Mouse (Mus musculus) embryonic fibroblast, embryonic 13.5 days (primary cell): ENCODE measurements at regions not wholly inside any gene's neighbourhood (a gene's known extent, or its start where the extent isn't known, plus 50 kb on each side); places are given as distances from the start of the nearest gene placed in this dataset.

Experiments used
- CTCF ChIP-seq: IDR thresholded peaks from 2 replicates; pipeline ENCODE4 v1.5.1; 2011; ENCODE audit warnings: mild to moderate bottlenecking, control low read depth, low read length, moderate library complexity, borderline replicate concordance; ENCODE audit not compliant: insufficient read depth
- POLR2A ChIP-seq: IDR thresholded peaks from 2 replicates; pipeline ENCODE4 v1.6.1; 2011; ENCODE audit warnings: low read depth, mild to moderate bottlenecking, control low read depth, low read length, moderate library complexity

DNA sequence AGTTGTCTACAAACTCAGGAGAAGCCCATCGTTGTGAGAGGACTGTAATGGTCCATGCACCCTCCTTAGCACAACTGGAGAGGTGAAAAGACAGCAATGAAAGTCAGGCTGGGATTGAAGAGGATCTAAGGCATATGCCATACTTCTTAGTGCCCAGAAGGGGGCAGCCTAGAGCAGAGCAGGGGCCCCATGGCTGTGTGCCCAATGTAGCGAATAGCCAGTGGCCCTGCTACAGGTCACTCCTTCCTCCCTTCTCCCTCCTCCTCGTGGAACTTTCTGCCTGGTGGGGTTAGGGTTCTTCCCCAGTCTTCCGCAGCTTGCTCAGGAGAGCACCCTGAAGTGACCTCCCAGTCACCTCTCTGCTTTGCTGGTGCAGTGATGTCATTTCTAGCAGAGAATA, 131.8 kb upstream of the Topaz1 start:
- TF ChIP-seq CTCF (peak; percentile 49; the same call in 1 of the 2 replicates), POLR2A (no peak)
